Mouse (Mus musculus): ENCODE measurements around the gene Adm2. TPM values are rescaled to one million over a fixed set of nuclear protein-coding genes. Genes with fewer than 3 reads are reported as not detected.

The Adm2 gene
- polyA plus RNA-seq (2014; fragmentation: Illumina TruSeq; extraction: RNeasy Lipid Tissue Mini Kit (QIAGEN cat#74804); ENCODE audit: low read depth, low replicate concordance), result not detected

DNA sequence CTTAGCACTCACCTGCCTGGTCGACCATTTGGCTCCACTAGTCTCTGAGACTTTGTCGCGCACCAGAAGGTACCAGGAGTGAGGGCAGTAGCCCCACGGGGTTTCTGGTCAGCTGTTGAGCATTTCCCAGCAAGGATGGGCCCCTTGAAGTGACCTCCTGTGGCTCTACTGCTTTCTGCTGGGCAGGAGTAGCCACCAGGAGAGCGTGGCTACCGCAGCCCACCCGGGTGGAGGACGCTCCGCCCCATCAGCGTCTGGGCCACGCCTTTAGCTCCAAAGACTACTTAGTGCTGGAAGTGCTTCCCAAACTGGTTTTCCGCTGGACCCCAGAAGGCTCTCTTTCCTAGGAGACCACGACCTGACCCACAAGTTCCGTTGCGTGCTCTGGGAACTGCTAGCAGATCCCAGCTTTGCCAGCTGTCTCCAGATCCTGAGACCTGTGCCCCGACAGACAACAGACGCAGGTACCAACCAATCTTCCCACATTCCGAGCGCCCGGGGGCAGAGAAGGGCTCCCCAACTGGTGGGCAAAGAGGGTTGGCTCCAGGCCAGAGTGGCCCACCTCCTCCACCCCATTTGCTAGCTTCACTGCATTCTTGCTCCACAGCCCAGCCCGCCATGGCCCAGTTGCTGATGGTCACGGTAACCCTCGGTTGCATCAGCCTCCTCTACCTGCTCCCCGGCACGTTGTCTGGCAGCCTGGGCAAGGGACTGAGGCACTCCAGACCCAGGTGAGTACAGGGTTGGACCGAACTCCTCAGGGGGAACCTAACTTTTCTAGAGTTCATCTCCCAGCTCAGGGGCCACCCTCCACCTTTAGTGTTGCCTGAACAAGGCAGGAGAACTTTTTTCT lies at the start of gene Adm2:
Gene Adm2 (plus strand): TSS at position 51 of the 853 bp plus-strand sequence.

DNA sequence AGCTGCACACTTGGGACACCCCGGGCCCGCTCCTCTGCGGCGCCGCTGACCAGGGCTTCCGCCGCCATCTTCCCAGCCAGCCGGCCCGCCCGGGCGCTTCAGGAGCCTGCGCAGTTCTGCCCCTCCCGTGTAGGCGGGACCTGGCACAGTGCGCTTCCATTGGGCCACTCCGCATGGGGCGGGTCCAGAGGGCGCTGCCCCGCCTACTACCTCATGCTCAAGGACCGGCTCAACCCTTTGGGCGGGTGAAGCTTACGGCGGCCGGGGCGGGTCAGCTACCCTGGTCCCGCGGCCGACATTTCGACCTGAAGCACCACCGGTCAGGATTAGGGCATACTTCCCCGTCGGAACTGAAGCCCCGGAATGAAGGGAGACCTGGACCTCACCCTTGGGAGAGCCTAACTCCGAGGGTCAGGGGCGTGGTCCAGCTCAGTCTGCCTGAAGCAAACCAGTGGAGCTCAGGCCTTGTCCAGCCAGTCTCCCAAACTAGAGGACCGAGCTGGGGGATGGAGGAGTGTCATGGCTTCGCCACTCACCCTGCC lies 7.3 kb upstream of the Adm2 start, which contains the start of gene Sbf1:
Gene Sbf1 (minus strand): TSS at position 122 of the 542 bp plus-strand sequence.

DNA sequence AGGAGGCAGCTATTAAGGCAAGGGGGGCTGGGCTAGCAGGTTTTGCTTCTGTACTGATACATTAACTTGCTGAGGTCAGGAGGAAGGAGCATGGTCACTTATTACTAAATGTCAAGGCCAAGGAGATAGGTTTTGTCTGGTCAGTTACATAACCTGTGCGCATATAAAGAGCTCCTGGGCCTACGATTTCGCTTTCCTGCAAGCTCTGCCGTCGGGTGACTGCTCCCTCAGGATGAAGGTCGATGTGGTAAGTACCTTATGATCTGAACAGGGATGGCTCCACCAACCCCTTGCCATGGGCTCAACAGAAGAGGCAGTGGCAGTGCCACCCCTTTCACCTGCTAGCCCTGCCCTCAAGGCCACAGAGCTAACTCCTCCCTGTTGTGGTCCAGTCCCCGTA lies 11.8 kb downstream of the Adm2 start, which contains the start of gene Miox:
Gene Miox (plus strand): TSS at position 128 of the 400 bp plus-strand sequence.

DNA sequence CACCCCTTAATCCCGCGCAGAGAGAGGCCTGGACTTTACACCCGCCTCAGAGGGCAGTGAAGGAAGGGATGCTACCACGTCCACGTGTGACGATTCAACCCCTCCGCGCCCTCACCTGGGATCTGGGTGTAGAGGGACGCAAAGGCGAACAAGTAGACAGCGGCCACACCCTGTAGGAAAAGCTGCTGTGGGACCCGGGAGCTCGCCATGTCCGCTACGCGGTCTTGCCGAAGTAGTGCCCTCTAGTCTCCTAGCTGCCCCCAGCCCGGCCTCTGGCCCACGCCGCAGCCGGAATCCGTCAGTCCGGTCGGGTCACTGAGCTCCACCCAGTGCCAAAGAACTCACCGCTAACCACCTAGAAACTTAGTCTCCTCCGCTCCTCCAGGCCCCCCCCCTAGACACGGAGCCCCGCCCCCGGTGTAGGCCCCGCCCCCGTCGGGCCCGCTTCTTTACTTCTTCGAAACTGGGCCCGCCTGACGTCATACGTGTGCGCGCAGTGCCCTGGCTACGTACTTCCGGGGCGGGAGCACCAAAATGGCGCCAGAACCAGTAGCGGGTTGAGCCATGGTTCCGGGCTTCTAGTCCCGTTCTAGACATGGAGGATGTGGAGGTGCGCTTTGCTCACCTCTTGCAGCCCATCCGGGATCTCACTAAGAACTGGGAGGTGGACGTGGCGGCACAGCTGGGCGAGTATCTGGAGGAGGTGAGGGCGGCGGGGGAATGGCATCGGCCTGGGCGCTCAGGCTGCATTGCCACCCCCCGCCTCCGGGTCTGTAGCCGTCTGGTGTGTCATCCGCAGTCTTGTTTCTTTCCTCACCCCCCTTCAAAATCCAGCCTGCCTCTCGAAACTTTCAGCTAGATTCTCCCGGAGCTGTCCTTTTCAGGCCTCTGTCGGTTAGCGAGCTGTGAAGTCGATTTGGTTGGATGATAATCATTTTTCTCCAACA lies 33.0 kb downstream of the Adm2 start, which contains the start of the genes Lmf2 and Ncaph2:
Gene Lmf2 (minus strand): TSS at position 419 of the 947 bp plus-strand sequence.
Gene Ncaph2 (plus strand): TSS at position 479 of the 947 bp plus-strand sequence.

DNA sequence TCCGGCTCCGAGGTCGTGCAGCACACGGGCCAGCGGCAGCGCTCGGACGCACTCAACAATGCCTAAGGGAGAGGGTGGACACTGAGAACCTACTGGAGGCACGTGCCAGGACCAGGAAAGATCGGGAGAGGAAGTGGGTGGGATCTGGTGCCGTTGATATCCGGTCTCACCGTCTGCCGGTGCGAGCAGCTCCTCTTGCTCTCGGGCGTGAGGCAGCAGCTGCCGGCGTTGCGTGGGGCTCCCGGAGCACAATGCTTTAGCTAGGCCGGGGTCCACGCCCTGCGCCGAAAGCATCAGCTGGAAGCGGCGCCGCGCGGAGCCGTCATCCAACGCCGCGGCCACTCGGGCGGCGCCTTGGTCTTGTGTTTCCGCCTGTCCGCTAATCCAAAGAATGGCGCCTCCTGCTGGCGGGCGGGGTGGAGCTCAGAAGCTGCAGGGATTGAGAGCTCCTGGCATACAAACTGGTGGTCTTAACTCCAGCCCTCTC lies 51.3 kb downstream of the Adm2 start, which contains the start of gene Sco2:
Gene Sco2 (minus strand): TSS at position 85 of the 487 bp plus-strand sequence.

Other genes with a start within 250 kb of the Adm2 start
- 71.4 TPM for gene Trabd, start 247.6 kb upstream of the Adm2 start, polyA plus RNA-seq (2014; fragmentation: Illumina TruSeq; extraction: RNeasy Lipid Tissue Mini Kit (QIAGEN cat#74804); ENCODE audit: low read depth, low replicate concordance)
- 28.7 TPM for gene Selenoo, start 233.6 kb upstream of the Adm2 start, polyA plus RNA-seq (2014; fragmentation: Illumina TruSeq; extraction: RNeasy Lipid Tissue Mini Kit (QIAGEN cat#74804); ENCODE audit: low read depth, low replicate concordance)
- 39.9 TPM for gene Tubgcp6, start 199.6 kb upstream of the Adm2 start, polyA plus RNA-seq (2014; fragmentation: Illumina TruSeq; extraction: RNeasy Lipid Tissue Mini Kit (QIAGEN cat#74804); ENCODE audit: low read depth, low replicate concordance)
- 14.5 TPM for gene Hdac10, start 194.0 kb upstream of the Adm2 start, polyA plus RNA-seq (2014; fragmentation: Illumina TruSeq; extraction: RNeasy Lipid Tissue Mini Kit (QIAGEN cat#74804); ENCODE audit: low read depth, low replicate concordance)
- 21.4 TPM for gene Mapk12, start 182.0 kb upstream of the Adm2 start, polyA plus RNA-seq (2014; fragmentation: Illumina TruSeq; extraction: RNeasy Lipid Tissue Mini Kit (QIAGEN cat#74804); ENCODE audit: low read depth, low replicate concordance)
- 19.2 TPM for gene Mapk11, start 173.1 kb upstream of the Adm2 start, polyA plus RNA-seq (2014; fragmentation: Illumina TruSeq; extraction: RNeasy Lipid Tissue Mini Kit (QIAGEN cat#74804); ENCODE audit: low read depth, low replicate concordance)
- gene Plxnb2, start 141.9 kb upstream of the Adm2 start, polyA plus RNA-seq (2014; fragmentation: Illumina TruSeq; extraction: RNeasy Lipid Tissue Mini Kit (QIAGEN cat#74804); ENCODE audit: low read depth, low replicate concordance), result 86.5 TPM
- 9.0 TPM for gene Dennd6b, start 126.2 kb upstream of the Adm2 start, polyA plus RNA-seq (2014; fragmentation: Illumina TruSeq; extraction: RNeasy Lipid Tissue Mini Kit (QIAGEN cat#74804); ENCODE audit: low read depth, low replicate concordance)
- 28.3 TPM for gene Ppp6r2, start 111.2 kb upstream of the Adm2 start, polyA plus RNA-seq (2014; fragmentation: Illumina TruSeq; extraction: RNeasy Lipid Tissue Mini Kit (QIAGEN cat#74804); ENCODE audit: low read depth, low replicate concordance)
- gene Sbf1, start 7.4 kb upstream of the Adm2 start, polyA plus RNA-seq (2014; fragmentation: Illumina TruSeq; extraction: RNeasy Lipid Tissue Mini Kit (QIAGEN cat#74804); ENCODE audit: low read depth, low replicate concordance), result 51.1 TPM
- gene Miox, start 11.7 kb downstream of the Adm2 start, polyA plus RNA-seq (2014; fragmentation: Illumina TruSeq; extraction: RNeasy Lipid Tissue Mini Kit (QIAGEN cat#74804); ENCODE audit: low read depth, low replicate concordance), result not detected
- 32.8 TPM for gene Lmf2, start 32.9 kb downstream of the Adm2 start, polyA plus RNA-seq (2014; fragmentation: Illumina TruSeq; extraction: RNeasy Lipid Tissue Mini Kit (QIAGEN cat#74804); ENCODE audit: low read depth, low replicate concordance)
- 63.2 TPM for gene Ncaph2, start 33.0 kb downstream of the Adm2 start, polyA plus RNA-seq (2014; fragmentation: Illumina TruSeq; extraction: RNeasy Lipid Tissue Mini Kit (QIAGEN cat#74804); ENCODE audit: low read depth, low replicate concordance)
- gene Sco2, start 51.1 kb downstream of the Adm2 start, polyA plus RNA-seq (2014; fragmentation: Illumina TruSeq; extraction: RNeasy Lipid Tissue Mini Kit (QIAGEN cat#74804); ENCODE audit: low read depth, low replicate concordance), result 11.2 TPM
- gene Tymp, start 54.3 kb downstream of the Adm2 start, polyA plus RNA-seq (2014; fragmentation: Illumina TruSeq; extraction: RNeasy Lipid Tissue Mini Kit (QIAGEN cat#74804); ENCODE audit: low read depth, low replicate concordance), result 1.2 TPM
- gene Odf3b, start 56.6 kb downstream of the Adm2 start, polyA plus RNA-seq (2014; fragmentation: Illumina TruSeq; extraction: RNeasy Lipid Tissue Mini Kit (QIAGEN cat#74804); ENCODE audit: low read depth, low replicate concordance), result 7.9 TPM
- gene Klhdc7b, start 62.2 kb downstream of the Adm2 start, polyA plus RNA-seq (2014; fragmentation: Illumina TruSeq; extraction: RNeasy Lipid Tissue Mini Kit (QIAGEN cat#74804); ENCODE audit: low read depth, low replicate concordance), result not detected
- 2.0 TPM for gene Syce3, start 87.8 kb downstream of the Adm2 start, polyA plus RNA-seq (2014; fragmentation: Illumina TruSeq; extraction: RNeasy Lipid Tissue Mini Kit (QIAGEN cat#74804); ENCODE audit: low read depth, low replicate concordance)
- 5.2 TPM for gene Cpt1b, start 103.1 kb downstream of the Adm2 start, polyA plus RNA-seq (2014; fragmentation: Illumina TruSeq; extraction: RNeasy Lipid Tissue Mini Kit (QIAGEN cat#74804); ENCODE audit: low read depth, low replicate concordance)
- 2.6 TPM for gene C730034F03Rik, start 106.9 kb downstream of the Adm2 start, polyA plus RNA-seq (2014; fragmentation: Illumina TruSeq; extraction: RNeasy Lipid Tissue Mini Kit (QIAGEN cat#74804); ENCODE audit: low read depth, low replicate concordance)
- 0.07 TPM for gene Gm44502, start 107.0 kb downstream of the Adm2 start, polyA plus RNA-seq (2014; fragmentation: Illumina TruSeq; extraction: RNeasy Lipid Tissue Mini Kit (QIAGEN cat#74804); ENCODE audit: low read depth, low replicate concordance)
- 58.0 TPM for gene Chkb, start 107.2 kb downstream of the Adm2 start, polyA plus RNA-seq (2014; fragmentation: Illumina TruSeq; extraction: RNeasy Lipid Tissue Mini Kit (QIAGEN cat#74804); ENCODE audit: low read depth, low replicate concordance)
- 1.3 TPM for gene Mapk8ip2, start 131.2 kb downstream of the Adm2 start, polyA plus RNA-seq (2014; fragmentation: Illumina TruSeq; extraction: RNeasy Lipid Tissue Mini Kit (QIAGEN cat#74804); ENCODE audit: low read depth, low replicate concordance)
- gene Arsa, start 154.7 kb downstream of the Adm2 start, polyA plus RNA-seq (2014; fragmentation: Illumina TruSeq; extraction: RNeasy Lipid Tissue Mini Kit (QIAGEN cat#74804); ENCODE audit: low read depth, low replicate concordance), result 25.1 TPM
- 13.8 TPM for gene Shank3, start 176.9 kb downstream of the Adm2 start, polyA plus RNA-seq (2014; fragmentation: Illumina TruSeq; extraction: RNeasy Lipid Tissue Mini Kit (QIAGEN cat#74804); ENCODE audit: low read depth, low replicate concordance)
- gene Acr, start 245.6 kb downstream of the Adm2 start, polyA plus RNA-seq (2014; fragmentation: Illumina TruSeq; extraction: RNeasy Lipid Tissue Mini Kit (QIAGEN cat#74804); ENCODE audit: low read depth, low replicate concordance), result 2.9 TPM